Mouse (Mus musculus): Measurements from ENCODE around the gene Lipn. TPM values are rescaled to one million over a fixed set of nuclear protein-coding genes. Genes with fewer than 3 reads are reported as not detected.

Gene Lipn
- polyA plus RNA-seq (2014; fragmentation: Nextera tagmentation; extraction: Ambion mirVana), result 0.19 TPM in 1 of 2 replicates, not detected in the other

DNA sequence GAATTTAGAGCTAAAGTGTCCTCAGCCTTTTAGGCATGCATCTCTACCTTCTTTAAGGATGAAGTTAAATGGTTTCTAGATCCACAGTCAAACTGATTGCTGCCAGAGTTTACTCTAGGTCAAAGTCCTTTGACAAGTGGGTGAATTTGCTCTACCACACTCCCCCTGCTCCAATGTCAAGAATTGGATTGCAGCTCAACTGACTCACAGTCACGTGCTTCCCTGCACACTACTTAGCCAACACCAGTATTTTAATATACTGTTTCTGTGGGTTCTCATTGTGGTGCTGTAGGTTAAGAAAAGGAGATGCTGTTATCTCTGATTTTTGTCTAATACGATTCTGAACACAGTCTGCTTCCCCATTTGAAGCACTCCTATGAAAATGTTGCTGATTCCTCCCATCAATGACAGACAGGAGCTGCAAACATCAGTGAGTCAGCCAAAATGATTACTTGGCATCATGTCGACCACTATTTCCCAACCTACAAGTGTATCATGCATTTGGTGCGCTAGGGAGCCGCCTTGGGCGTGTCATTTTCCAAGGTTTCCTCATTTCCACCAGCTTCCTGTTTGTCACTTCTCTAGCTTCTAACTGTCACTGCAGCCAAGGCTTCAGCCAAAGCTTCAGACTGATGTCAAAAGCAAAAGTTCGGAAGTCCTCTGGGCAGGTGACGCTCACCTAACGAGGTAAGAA lies at the start of gene Lipn:
Lipn (plus strand) TSS at position 580 of the 694 bp plus-strand sequence.
- WGBS, result 88% methylated on average over 9 of the region's 9 CpGs
- no peak for DNase-seq (ENCODE audit: low spot score)

DNA sequence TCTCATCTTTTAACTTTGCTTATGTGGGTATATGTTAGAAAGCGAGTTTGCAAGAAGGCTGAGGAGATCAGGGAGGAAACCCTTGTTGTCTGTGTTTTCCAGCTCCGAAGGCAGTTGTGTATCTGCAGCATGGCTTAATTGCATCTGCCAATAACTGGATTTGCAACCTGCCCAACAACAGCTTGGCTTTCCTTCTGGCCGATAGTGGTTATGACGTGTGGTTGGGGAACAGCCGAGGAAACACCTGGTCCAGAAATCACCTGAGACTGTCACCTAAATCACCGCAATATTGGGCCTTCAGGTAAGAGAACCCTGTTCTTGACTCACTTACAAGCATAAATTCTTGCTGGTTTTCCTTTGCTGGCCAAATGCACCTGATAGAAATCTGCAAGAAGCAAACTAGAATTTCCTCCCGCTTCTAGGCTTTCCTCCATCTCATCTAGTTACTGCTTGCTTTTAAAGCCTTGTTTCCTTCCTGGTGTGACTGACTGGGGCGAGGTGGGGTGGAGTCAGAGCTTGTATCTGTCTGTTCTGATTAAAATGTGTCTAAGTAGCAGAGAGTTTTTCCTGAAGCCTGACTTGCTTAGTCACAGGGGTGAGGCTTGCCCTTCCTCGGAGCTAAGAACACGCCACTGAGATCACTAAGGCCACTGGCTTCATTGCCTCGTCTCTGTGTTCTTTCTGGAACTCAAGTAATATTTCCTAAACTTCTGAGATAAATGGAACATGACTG lies 45.6 kb upstream of the Lipn start:
- 83% methylated on average over 11 of the region's 11 CpGs for WGBS
- Histone ChIP-seq H3K9ac (ENCODE audit: low read length) (no peak overlapping the region), H3K4me1 (replicated peaks; ENCODE audit: control insufficient read depth, insufficient read depth, low read length) (no peaks in the 10 kb centered on the region), H3K9me3 (ENCODE audit: control insufficient read depth, low read length) (no peaks in the 10 kb centered on the region), H3K27ac (ENCODE audit: low read depth) (no peak overlapping the region), H3K4me3 (ENCODE audit: low read depth, low read length) (no peak overlapping the region), H3K27me3 (replicated peaks; ENCODE audit: control insufficient read depth, insufficient read depth, low read length) (no peaks in the 10 kb centered on the region), H3K36me3 (ENCODE audit: control insufficient read depth, insufficient read depth, low read length) (no peaks in the 10 kb centered on the region), H3K4me2 (ENCODE audit: low read length) (no peak overlapping the region)
- DNase-seq (ENCODE audit: low spot score), result no peak
- no peak for ATAC-seq (replicated peaks; ENCODE audit: low FRiP score, low TSS enrichment, low read depth)

More for the DNA sequence above, at the start of gene Lipn:
- Histone ChIP-seq H3K9me3 (ENCODE audit: control insufficient read depth, low read length) (no peaks in the 10 kb centered on the region), H3K4me2 (ENCODE audit: low read length) (no peak within 1 kb of the TSS), H3K27me3 (replicated peaks; ENCODE audit: control insufficient read depth, insufficient read depth, low read length) (no peaks in the 10 kb centered on the region), H3K27ac (ENCODE audit: low read depth) (no peak within 1 kb of the TSS), H3K4me3 (ENCODE audit: low read depth, low read length) (no peak within 1 kb of the TSS), H3K36me3 (ENCODE audit: control insufficient read depth, insufficient read depth, low read length) (no peaks in the 10 kb centered on the region), H3K4me1 (replicated peaks; ENCODE audit: control insufficient read depth, insufficient read depth, low read length) (no peaks in the 10 kb centered on the region), H3K9ac (ENCODE audit: low read length) (no peak within 1 kb of the TSS)
- ATAC-seq (replicated peaks; ENCODE audit: low FRiP score, low TSS enrichment, low read depth), result 0 out of 2 replicates have a peak, but pooled peaks have one; percentile 19

GRCm38 (mm10) chr19:34022759-34023158 lies 44.4 kb upstream of the Lipn start:
- WGBS, result 43% methylated on average over 3 of the region's 3 CpGs
- Histone ChIP-seq H3K27me3 (replicated peaks; ENCODE audit: control insufficient read depth, insufficient read depth, low read length) (no peaks in the 10 kb centered on the region), H3K4me2 (ENCODE audit: low read length) (no peak overlapping the region), H3K27ac (ENCODE audit: low read depth) (no peak overlapping the region), H3K9ac (ENCODE audit: low read length) (no peak overlapping the region), H3K4me1 (replicated peaks; ENCODE audit: control insufficient read depth, insufficient read depth, low read length) (no peaks in the 10 kb centered on the region), H3K9me3 (ENCODE audit: control insufficient read depth, low read length) (no peaks in the 10 kb centered on the region), H3K36me3 (ENCODE audit: control insufficient read depth, insufficient read depth, low read length) (no peaks in the 10 kb centered on the region), H3K4me3 (ENCODE audit: low read depth, low read length) (no peak overlapping the region)
- no peak for ATAC-seq (replicated peaks; ENCODE audit: low FRiP score, low TSS enrichment, low read depth)
- no peak for DNase-seq (ENCODE audit: low spot score)

- Histone ChIP-seq H3K4me3 (ENCODE audit: low read depth, low read length) (no peak overlapping the region), H3K4me2 (ENCODE audit: low read length) (no peak overlapping the region), H3K9me3 (ENCODE audit: control insufficient read depth, low read length) (no peaks in the 10 kb centered on the region), H3K4me1 (replicated peaks; ENCODE audit: control insufficient read depth, insufficient read depth, low read length) (no peaks in the 10 kb centered on the region), H3K27ac (ENCODE audit: low read depth) (no peak overlapping the region), H3K9ac (ENCODE audit: low read length) (no peak overlapping the region), H3K36me3 (ENCODE audit: control insufficient read depth, insufficient read depth, low read length) (no peaks in the 10 kb centered on the region), H3K27me3 (replicated peaks; ENCODE audit: control insufficient read depth, insufficient read depth, low read length) (no peaks in the 10 kb centered on the region)
- DNase-seq (ENCODE audit: low spot score) (no peak), ATAC-seq (replicated peaks; ENCODE audit: low FRiP score, low TSS enrichment, low read depth) (no peak)
- WGBS, result 71% methylated on average over 1 of the region's 1 CpGs
These were observed 27.4 kb upstream of the Lipn start for GRCm38 (mm10) chr19:34039731-34040130.

GRCm38 (mm10) chr19:34043008-34043407 lies 24.1 kb upstream of the Lipn start:
- Histone ChIP-seq H3K4me1 (replicated peaks; ENCODE audit: control insufficient read depth, insufficient read depth, low read length) (no peaks in the 10 kb centered on the region), H3K4me3 (ENCODE audit: low read depth, low read length) (no peak overlapping the region), H3K27ac (ENCODE audit: low read depth) (no peak overlapping the region), H3K4me2 (ENCODE audit: low read length) (no peak overlapping the region), H3K9ac (ENCODE audit: low read length) (no peak overlapping the region), H3K27me3 (replicated peaks; ENCODE audit: control insufficient read depth, insufficient read depth, low read length) (no peaks in the 10 kb centered on the region), H3K9me3 (ENCODE audit: control insufficient read depth, low read length) (no peaks in the 10 kb centered on the region), H3K36me3 (ENCODE audit: control insufficient read depth, insufficient read depth, low read length) (no peaks in the 10 kb centered on the region)
- 68% methylated on average over 6 of the region's 6 CpGs for WGBS
- DNase-seq (ENCODE audit: low spot score), result no peak
- ATAC-seq (replicated peaks; ENCODE audit: low FRiP score, low TSS enrichment, low read depth), result no peak

GRCm38 (mm10) chr19:34049371-34050039 lies 17.7 kb upstream of the Lipn start:
- Histone ChIP-seq H3K4me1 (replicated peaks; ENCODE audit: control insufficient read depth, insufficient read depth, low read length) (no peaks in the 10 kb centered on the region), H3K36me3 (ENCODE audit: control insufficient read depth, insufficient read depth, low read length) (no peaks in the 10 kb centered on the region), H3K4me2 (ENCODE audit: low read length) (no peak overlapping the region), H3K4me3 (ENCODE audit: low read depth, low read length) (no peak overlapping the region), H3K27ac (ENCODE audit: low read depth) (no peak overlapping the region), H3K9ac (ENCODE audit: low read length) (no peak overlapping the region), H3K27me3 (replicated peaks; ENCODE audit: control insufficient read depth, insufficient read depth, low read length) (no peaks in the 10 kb centered on the region), H3K9me3 (ENCODE audit: control insufficient read depth, low read length) (no peaks in the 10 kb centered on the region)
- DNase-seq (ENCODE audit: low spot score) (no peak), ATAC-seq (replicated peaks; ENCODE audit: low FRiP score, low TSS enrichment, low read depth) (no peak)
- WGBS, result 89% methylated on average over 3 of the region's 3 CpGs

- 87% methylated on average over 3 of the region's 3 CpGs for WGBS
- Histone ChIP-seq H3K4me1 (replicated peaks; ENCODE audit: control insufficient read depth, insufficient read depth, low read length) (no peaks in the 10 kb centered on the region), H3K9me3 (ENCODE audit: control insufficient read depth, low read length) (no peaks in the 10 kb centered on the region), H3K4me2 (ENCODE audit: low read length) (no peak overlapping the region), H3K4me3 (ENCODE audit: low read depth, low read length) (no peak overlapping the region), H3K36me3 (ENCODE audit: control insufficient read depth, insufficient read depth, low read length) (no peaks in the 10 kb centered on the region), H3K27me3 (replicated peaks; ENCODE audit: control insufficient read depth, insufficient read depth, low read length) (no peaks in the 10 kb centered on the region), H3K27ac (ENCODE audit: low read depth) (no peak overlapping the region), H3K9ac (ENCODE audit: low read length) (no peak overlapping the region)
- DNase-seq (ENCODE audit: low spot score) (no peak), ATAC-seq (replicated peaks; ENCODE audit: low FRiP score, low TSS enrichment, low read depth) (no peak)
These were observed 15.7 kb upstream of the Lipn start for GRCm38 (mm10) chr19:34051502-34051901.

DNA sequence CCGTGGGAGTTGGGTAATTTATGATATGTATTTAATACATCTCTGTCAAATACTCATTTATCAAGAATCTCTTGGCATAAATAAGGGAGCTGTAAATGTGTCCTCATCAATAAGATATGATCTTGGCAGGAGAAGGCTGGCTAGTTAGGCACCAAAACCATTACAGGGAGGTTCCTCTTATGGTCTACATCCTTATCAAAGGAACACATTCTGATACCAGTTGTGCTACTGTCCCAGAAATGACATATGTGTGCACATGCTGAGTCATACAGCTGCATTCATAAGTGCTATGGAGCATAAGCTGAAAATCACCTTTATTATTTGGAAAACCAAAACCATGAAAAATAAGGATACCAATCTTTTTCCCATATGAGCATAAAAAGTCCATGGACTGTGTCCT lies 3.6 kb upstream of the Lipn start:
- H3K27ac ChIP-seq (ENCODE audit: low read depth), result no peak overlapping the region
- H3K4me1 ChIP-seq (replicated peaks; ENCODE audit: control insufficient read depth, insufficient read depth, low read length), result no peaks in the 10 kb centered on the region
- H3K4me3 ChIP-seq (ENCODE audit: low read depth, low read length), result no peak overlapping the region
- no peaks in the 10 kb centered on the region for H3K27me3 ChIP-seq (replicated peaks; ENCODE audit: control insufficient read depth, insufficient read depth, low read length)
- no peak for DNase-seq (ENCODE audit: low spot score)
- no peaks in the 10 kb centered on the region for H3K9me3 ChIP-seq (ENCODE audit: control insufficient read depth, low read length)
- no peak overlapping the region for H3K4me2 ChIP-seq (ENCODE audit: low read length)
- WGBS, result 71% methylated on average over 1 of the region's 1 CpGs
- no peak for ATAC-seq (replicated peaks; ENCODE audit: low FRiP score, low TSS enrichment, low read depth)
- H3K36me3 ChIP-seq (ENCODE audit: control insufficient read depth, insufficient read depth, low read length), result no peaks in the 10 kb centered on the region
- H3K9ac ChIP-seq (ENCODE audit: low read length), result no peak overlapping the region

All from intestine, embryonic 14.5 days (tissue).